Mouse (Mus musculus) olfactory bulb, adult 2 months (tissue): ENCODE results near the gene Bfar. TPM values are rescaled to one million over a fixed set of nuclear protein-coding genes. Genes with fewer than 3 reads are reported as not detected.
"Not testable (repeated sequence)": the region's sequence is repeated elsewhere in the genome, so short reads cannot be mapped to it uniquely, and the experiment has no call there.

Experiments
- H3K27ac ChIP-seq: fragments of 200-500 bp; 2 replicates; pipeline ENCODE4 v1.5.1; 2012; ENCODE audit warnings: low read depth, low read length; ENCODE audit not compliant: insufficient read depth
- H3K4me1 ChIP-seq: fragments of 200-500 bp; 2 replicates; pipeline ENCODE4 v1.6.1; 2012; ENCODE audit warnings: low read length; ENCODE audit not compliant: control insufficient read depth, insufficient read depth
- H3K4me3 ChIP-seq: fragments of 200-500 bp; 2 replicates; pipeline ENCODE4 v1.5.1; 2012; ENCODE audit warnings: mild to moderate bottlenecking, low read depth, low read length, moderate library complexity; ENCODE audit not compliant: insufficient read depth
- CTCF ChIP-seq: fragments of 200-500 bp; IDR thresholded peaks from 2 replicates; pipeline ENCODE4 v1.5.1; 2012; ENCODE audit warnings: low read depth, mild to moderate bottlenecking, low read length, moderate library complexity; ENCODE audit not compliant: insufficient read depth
- POLR2A ChIP-seq: fragments of 200-500 bp; IDR thresholded peaks from 2 replicates; pipeline ENCODE4 v1.6.1; 2012; ENCODE audit warnings: mild to moderate bottlenecking, low read depth, low read length, moderate library complexity; ENCODE audit not compliant: insufficient read depth
- WGBS: fragments of 180-500 bp; shearing (Covaris S2); methylation state at CpG from one replicate; pipeline ENCODE4 v1.1.7; 2018; 5-methylcytosine and 5-hydroxymethylcytosine counted together
- polyA plus RNA-seq: library from polyadenylated mRNA; stranded (reverse); fragments of >200 nt; gene quantifications from 2 replicates; pipeline ENCODE4 v1.2.4, GENCODE M21; 2012; ENCODE audit warnings: low replicate concordance; ENCODE audit not compliant: missing spikeins, insufficient read depth, insufficient read length

Gene Bfar
- not detected in 2 replicates for polyA plus RNA-seq

- TF ChIP-seq CTCF = no peak
- peak; percentile 83 for TF ChIP-seq POLR2A
- Histone ChIP-seq H3K4me1 (peaks cover 4% of the 10 kb centered on the region; the same call in 1 of the 2 replicates), H3K27ac (peak within 1 kb of the TSS; percentile 77), H3K4me3 (peak within 1 kb of the TSS; percentile 63)
- WGBS = under 1% methylated on average over 54 of the region's 54 CpGs
These were observed at the start of gene Bfar, which contains the start of gene 3110001I22Rik for GRCm38 (mm10) chr16:13671685-13672385. Bfar (plus strand) TSS chr16:13671858. 3110001I22Rik (plus strand) TSS chr16:13671929.

GRCm38 (mm10) chr16:13628345-13628744 lies 43.3 kb upstream of the Bfar start:
- 45% methylated on average over 5 of the region's 5 CpGs for WGBS
- TF ChIP-seq CTCF (no peak), POLR2A (no peak)
- H3K4me3 ChIP-seq = no peak overlapping the region
- H3K27ac ChIP-seq = no peak overlapping the region
- H3K4me1 ChIP-seq = no peaks in the 10 kb centered on the region

- 63% methylated on average over 2 of the region's 2 CpGs for WGBS
- H3K4me1 ChIP-seq, H3K27ac ChIP-seq: not testable (repeated sequence)
These were observed 33.5 kb upstream of the Bfar start for GRCm38 (mm10) chr16:13638198-13638597.

GRCm38 (mm10) chr16:13639508-13639907 lies 32.1 kb upstream of the Bfar start:
- no peaks in the 10 kb centered on the region for H3K4me1 ChIP-seq
- no peak overlapping the region for H3K27ac ChIP-seq
- TF ChIP-seq POLR2A = no peak
- TF ChIP-seq CTCF = no peak
- WGBS = 86% methylated on average over 5 of the region's 5 CpGs
- no peak overlapping the region for H3K4me3 ChIP-seq

More at GRCm38 (mm10) chr16:13638198-13638597, 33.5 kb upstream of the Bfar start:
- H3K4me3 ChIP-seq = not testable (repeated sequence)

- TF ChIP-seq CTCF (no peak), POLR2A (no peak)
- 86% methylated on average over 7 of the region's 7 CpGs for WGBS
- Histone ChIP-seq H3K4me3 (no peak overlapping the region), H3K27ac (no peak overlapping the region), H3K4me1 (no peaks in the 10 kb centered on the region)
These were observed 31.6 kb upstream of the Bfar start for GRCm38 (mm10) chr16:13640064-13640463.

GRCm38 (mm10) chr16:13644474-13644873 lies 27.2 kb upstream of the Bfar start:
- Histone ChIP-seq H3K27ac (no peak overlapping the region), H3K4me3 (no peak overlapping the region), H3K4me1 (no peaks in the 10 kb centered on the region)
- 94% methylated on average over 3 of the region's 3 CpGs for WGBS
- no peak for TF ChIP-seq CTCF
- TF ChIP-seq POLR2A = no peak

- H3K4me3 ChIP-seq = no peak overlapping the region
- WGBS = 87% methylated on average over 4 of the region's 4 CpGs
- no peaks in the 10 kb centered on the region for H3K4me1 ChIP-seq
- no peak overlapping the region for H3K27ac ChIP-seq
- TF ChIP-seq CTCF (no peak), POLR2A (no peak)
These were observed 25.7 kb upstream of the Bfar start for GRCm38 (mm10) chr16:13645930-13646329.

- H3K4me3 ChIP-seq = no peak overlapping the region
- no peaks in the 10 kb centered on the region for H3K4me1 ChIP-seq
- 90% methylated on average over 3 of the region's 3 CpGs for WGBS
- no peak overlapping the region for H3K27ac ChIP-seq
- no peak for TF ChIP-seq POLR2A
- no peak for TF ChIP-seq CTCF
These were observed 12.8 kb upstream of the Bfar start for GRCm38 (mm10) chr16:13658886-13659285.

GRCm38 (mm10) chr16:13660736-13661135 lies 10.9 kb upstream of the Bfar start:
- WGBS = 93% methylated on average over 9 of the region's 9 CpGs
- TF ChIP-seq POLR2A = no peak
- TF ChIP-seq CTCF = no peak
- no peak overlapping the region for H3K4me3 ChIP-seq
- no peak overlapping the region for H3K27ac ChIP-seq
- H3K4me1 ChIP-seq = no peaks in the 10 kb centered on the region
